13 mouse cellular contexts compared by ENCODE assay signal in the genomic region with DNA sequence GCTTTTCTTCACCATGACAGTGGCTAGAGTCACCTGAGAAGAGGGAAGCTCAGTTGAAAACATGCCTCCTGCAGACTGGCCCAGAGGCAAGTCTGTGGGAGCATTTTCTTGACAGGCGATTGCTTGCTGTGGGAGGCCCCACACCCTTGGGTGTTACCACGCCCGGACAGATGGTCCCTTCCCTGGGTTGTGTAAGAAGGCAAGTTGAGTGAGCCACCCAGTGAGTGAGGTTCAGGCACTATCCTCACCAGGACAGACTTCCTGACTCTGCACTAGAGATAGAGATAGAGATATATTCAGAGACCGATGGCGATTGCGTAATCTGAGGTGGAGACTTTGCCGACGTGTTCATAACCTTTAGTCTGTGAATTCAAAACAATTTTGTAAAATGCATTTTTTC.
DNase-seq lines count a peak whose midpoint lies in the region; ATAC-seq lines count a peak whose summit lies in the region.
"Had no signal": no experiment of that assay in that cellular context is flagged by ENCODE, and none has a peak within 500 bp of the region (broad histone marks: within the 10 kb centered on the region; RNA-seq: fewer than 3 reads in every experiment).

No protein-coding gene starts in this region.

- peaks cover 63% of the 10 kb centered on the region for H3K4me1 ChIP-seq in liver, embryonic 15.5 days (replicated peaks)

- H3K4me3 ChIP-seq in liver, embryonic 15.5 days (replicated peaks) = peak overlapping the region; percentile 42
- H3K4me3 ChIP-seq: heart, adult 2 months; kidney, embryonic 15.5 days; limb, embryonic 15.5 days; neural tube, embryonic 15.5 days had no signal

- H3K9me3 ChIP-seq in liver, embryonic 15.5 days (replicated peaks) = no peaks in the 10 kb centered on the region
- H3K9me3 ChIP-seq: kidney, embryonic 15.5 days; limb, embryonic 15.5 days; neural tube, embryonic 15.5 days had no signal

- ATAC-seq in frontal cortex, adult (ENCODE audit: low TSS enrichment) = 0 out of 2 replicates have a peak, but pooled peaks have one; percentile 31
- ATAC-seq in liver, embryonic 15.5 days (ENCODE audit: insufficient read depth) = peak; percentile 93

- H3K27me3 ChIP-seq in liver, embryonic 15.5 days = 0 out of 2 replicates have a peak, but pooled peaks cover 5% of the 10 kb centered on the region
- H3K27me3 ChIP-seq: kidney, embryonic 15.5 days; limb, embryonic 15.5 days; neural tube, embryonic 15.5 days had no signal

- DNase-seq in frontal cortex, postnatal 14 days (ENCODE audit: low spot score in 2 of 2) = no peak
- peak; percentile 46 for DNase-seq in c-Kit-positive CD71-positive TER-119-negative erythroid progenitor cells, embryonic 14.5 days (ENCODE audit: low read depth)
- DNase-seq in spleen, postnatal 36 days (ENCODE audit: low spot score in 2 of 2) = peak; percentile 22 to 34
- DNase-seq in layer of hippocampus, postnatal 36 days = no peak
- no peak for DNase-seq in cerebellum, adult 11-12 months
- DNase-seq in adrenal gland, adult 2 months = no peak
- DNase-seq: adrenal gland, postnatal 36 days; heart, adult 2 months had no signal

- H3K4me2 ChIP-seq in liver, embryonic 15.5 days = peak overlapping the region; percentile 64
- H3K4me2 ChIP-seq: kidney, embryonic 15.5 days; limb, embryonic 15.5 days; neural tube, embryonic 15.5 days had no signal

- H3K27ac ChIP-seq in liver, embryonic 15.5 days (replicated peaks) = peak overlapping the region; percentile 79
- H3K27ac ChIP-seq: heart, adult 2 months; kidney, embryonic 15.5 days; limb, embryonic 15.5 days; neural tube, embryonic 15.5 days had no signal

- H3K36me3 ChIP-seq in liver, embryonic 15.5 days (replicated peaks) = no peaks in the 10 kb centered on the region
- H3K36me3 ChIP-seq: kidney, embryonic 15.5 days; limb, embryonic 15.5 days; neural tube, embryonic 15.5 days had no signal

- peak overlapping the region; percentile 35; the same call in 1 of the 2 replicates for H3K9ac ChIP-seq in liver, embryonic 15.5 days
- H3K9ac ChIP-seq: kidney, embryonic 15.5 days; limb, embryonic 15.5 days; neural tube, embryonic 15.5 days had no signal

- WGBS in liver, embryonic 15.5 days (ENCODE audit: insufficient replicate concordance) = 8% methylated on average over 8 of the region's 8 CpGs

Comparison
In these comparisons a context has a peak if more than half of its experiments do, and no peak if none do; other contexts are left out.
1. DNase-seq: peak in c-Kit-positive CD71-positive TER-119-negative erythroid progenitor cells, embryonic 14.5 days (single experiment) and spleen, postnatal 36 days (2 of 2); none in frontal cortex, postnatal 14 days (0 of 2), layer of hippocampus, postnatal 36 days (0 of 2), cerebellum, adult 11-12 months (single experiment) and adrenal gland, adult 2 months (single experiment).